Mouse (Mus musculus) heart, embryonic 10.5 days (tissue): ENCODE results near the gene Tmem175. TPM values are rescaled to one million over a fixed set of nuclear protein-coding genes. Genes with fewer than 3 reads are reported as not detected.
A peak's percentile ranks its signal among the peaks of the same experiment; 100 is the strongest.

ENCODE experiments used
- DNase-seq: peaks from one replicate; pipeline ENCODE4 v3.0.0-alpha.2; 2017; ENCODE audit warnings: low spot score
- H3K27ac ChIP-seq: fragments of 300-500 bp; sonication (generic); 2 replicates; pipeline ENCODE4 v1.5.1; 2016; ENCODE audit warnings: mild to moderate bottlenecking
- H3K27me3 ChIP-seq: fragments of 300-500 bp; sonication (generic); 2 replicates; pipeline ENCODE4 v1.6.1; 2016; ENCODE audit warnings: mild to moderate bottlenecking; ENCODE audit not compliant: poor library complexity, insufficient read depth, severe bottlenecking
- H3K36me3 ChIP-seq: fragments of 300-500 bp; sonication (generic); 2 replicates; pipeline ENCODE4 v1.6.1; 2016; ENCODE audit warnings: mild to moderate bottlenecking, moderate library complexity
- H3K4me1 ChIP-seq: fragments of 300-500 bp; sonication (generic); 2 replicates; pipeline ENCODE4 v1.6.1; 2016; ENCODE audit warnings: mild to moderate bottlenecking
- H3K4me3 ChIP-seq: fragments of 300-500 bp; sonication (generic); 2 replicates; pipeline ENCODE4 v1.5.1; 2016; ENCODE audit warnings: mild to moderate bottlenecking, moderate library complexity
- H3K9me3 ChIP-seq: fragments of 300-500 bp; sonication (generic); 2 replicates; pipeline ENCODE4 v1.6.1; 2016; ENCODE audit warnings: mild to moderate bottlenecking, moderate library complexity
- WGBS: fragments of 180-500 bp; shearing (Covaris S2); methylation state at CpG from one replicate; pipeline ENCODE4 v1.1.7; 2016; 5-methylcytosine and 5-hydroxymethylcytosine counted together
- polyA plus RNA-seq: library from polyadenylated mRNA; unstranded; fragments of >200 nt; fragmentation: Nextera tagmentation; extraction: Ambion mirVana; gene quantifications from 2 replicates; pipeline ENCODE4 v1.2.1, GENCODE M21; 2016

The Tmem175 gene
- polyA plus RNA-seq, 1 experiment from 2014 or later = 20.3 TPM

- Histone ChIP-seq H3K27ac (no peak overlapping the region), H3K4me1 (peaks cover 3% of the 10 kb centered on the region; the same call in 1 of the 2 replicates), H3K9me3 (no peaks in the 10 kb centered on the region), H3K36me3 (peaks cover 65% of the 10 kb centered on the region), H3K27me3 (no peaks in the 10 kb centered on the region), H3K4me3 (no peak overlapping the region)
- WGBS = 89% methylated on average over 9 of the region's 9 CpGs
- DNase-seq = peak; percentile 61
These were observed 16.2 kb downstream of the Tmem175 start for GRCm38 (mm10) chr5:108645651-108646342.

- H3K4me3 ChIP-seq = no peak overlapping the region
- no peaks in the 10 kb centered on the region for H3K9me3 ChIP-seq
- peaks cover 69% of the 10 kb centered on the region for H3K36me3 ChIP-seq
- H3K4me1 ChIP-seq = peaks cover 3% of the 10 kb centered on the region; the same call in 1 of the 2 replicates
- 93% methylated on average over 3 of the region's 3 CpGs for WGBS
- no peaks in the 10 kb centered on the region for H3K27me3 ChIP-seq
- no peak for DNase-seq
- no peak overlapping the region for H3K27ac ChIP-seq
These were observed 16.7 kb downstream of the Tmem175 start for GRCm38 (mm10) chr5:108646343-108646660.

DNA sequence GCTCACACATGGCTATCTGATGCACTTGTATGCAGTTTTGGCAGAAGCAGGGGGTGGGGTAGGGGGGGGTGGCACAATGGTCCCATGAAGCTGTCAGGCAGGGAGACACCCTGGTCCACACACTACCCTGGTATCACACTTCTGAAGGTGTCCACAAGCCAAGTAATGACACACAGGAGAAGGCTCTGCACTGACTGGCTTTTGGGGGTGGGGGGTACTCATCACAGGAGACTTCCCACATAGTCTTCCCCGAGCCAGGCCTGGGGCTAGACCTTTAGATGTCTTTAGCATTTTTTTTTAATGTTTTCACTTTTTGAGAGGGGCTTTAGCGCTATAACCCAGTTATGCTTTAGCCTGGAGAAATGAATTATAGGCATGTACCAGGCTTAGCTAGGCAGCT lies 17.7 kb downstream of the Tmem175 start:
- no peaks in the 10 kb centered on the region for H3K27me3 ChIP-seq
- 89% methylated on average over 2 of the region's 2 CpGs for WGBS
- no peak overlapping the region for H3K4me3 ChIP-seq
- DNase-seq = peak; percentile 48
- no peaks in the 10 kb centered on the region for H3K9me3 ChIP-seq
- peaks cover 73% of the 10 kb centered on the region for H3K36me3 ChIP-seq
- no peak overlapping the region for H3K27ac ChIP-seq
- H3K4me1 ChIP-seq = peaks cover 3% of the 10 kb centered on the region; the same call in 1 of the 2 replicates

- peaks cover 79% of the 10 kb centered on the region for H3K36me3 ChIP-seq
- no peak overlapping the region for H3K27ac ChIP-seq
- H3K4me1 ChIP-seq = peaks cover 3% of the 10 kb centered on the region; the same call in 1 of the 2 replicates
- no peaks in the 10 kb centered on the region for H3K27me3 ChIP-seq
- DNase-seq = peak; percentile 54
- no peaks in the 10 kb centered on the region for H3K9me3 ChIP-seq
- no peak overlapping the region for H3K4me3 ChIP-seq
- 81% methylated on average over 2 of the region's 2 CpGs for WGBS
These were observed 18.4 kb downstream of the Tmem175 start for GRCm38 (mm10) chr5:108647820-108648465.

DNA sequence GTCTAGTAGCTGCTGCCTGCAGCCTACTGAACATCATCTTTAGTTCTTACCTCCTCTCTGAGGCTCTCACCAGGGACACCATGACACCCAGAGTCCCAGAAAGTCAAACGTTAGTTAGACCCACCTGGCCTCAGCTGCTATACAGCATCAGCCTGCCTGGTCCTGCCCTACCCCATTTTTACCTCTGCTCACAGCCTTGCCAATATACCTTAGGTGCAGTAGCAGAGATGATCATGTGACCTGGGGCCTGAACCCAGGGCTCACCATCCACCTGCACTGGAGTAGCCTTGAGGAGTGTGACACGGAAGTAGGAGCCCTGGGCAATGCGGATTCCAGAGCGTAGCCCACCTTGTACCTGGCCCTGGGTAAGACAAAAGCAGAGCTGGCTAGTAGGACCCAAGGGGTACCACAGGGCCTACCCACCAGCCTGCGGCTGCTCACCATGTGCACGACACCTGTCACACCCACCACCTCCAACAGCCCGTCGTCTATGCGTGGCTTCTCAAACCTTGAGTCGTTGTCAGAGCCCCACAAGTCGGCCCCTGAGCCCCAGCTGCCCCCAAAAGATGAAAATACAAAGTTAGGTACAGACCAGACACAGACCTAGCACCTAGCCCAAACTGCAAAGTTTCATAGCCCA lies 19.5 kb downstream of the Tmem175 start:
- peak; percentile 31 for DNase-seq
- Histone ChIP-seq H3K36me3 (peaks cover 87% of the 10 kb centered on the region), H3K27me3 (no peaks in the 10 kb centered on the region), H3K4me1 (0 out of 2 replicates have a peak, but pooled peaks cover under 1% of the 10 kb centered on the region), H3K9me3 (no peaks in the 10 kb centered on the region), H3K27ac (no peak overlapping the region), H3K4me3 (no peak overlapping the region)
- 90% methylated on average over 11 of the region's 11 CpGs for WGBS

GRCm38 (mm10) chr5:108650341-108650740 lies 20.8 kb downstream of the Tmem175 start:
- WGBS = 89% methylated on average over 7 of the region's 7 CpGs
- H3K4me1 ChIP-seq = no peaks in the 10 kb centered on the region
- no peaks in the 10 kb centered on the region for H3K27me3 ChIP-seq
- no peak overlapping the region for H3K27ac ChIP-seq
- H3K9me3 ChIP-seq = no peaks in the 10 kb centered on the region
- no peak overlapping the region for H3K4me3 ChIP-seq
- H3K36me3 ChIP-seq = peaks cover 88% of the 10 kb centered on the region
- peak; percentile 58 for DNase-seq

DNA sequence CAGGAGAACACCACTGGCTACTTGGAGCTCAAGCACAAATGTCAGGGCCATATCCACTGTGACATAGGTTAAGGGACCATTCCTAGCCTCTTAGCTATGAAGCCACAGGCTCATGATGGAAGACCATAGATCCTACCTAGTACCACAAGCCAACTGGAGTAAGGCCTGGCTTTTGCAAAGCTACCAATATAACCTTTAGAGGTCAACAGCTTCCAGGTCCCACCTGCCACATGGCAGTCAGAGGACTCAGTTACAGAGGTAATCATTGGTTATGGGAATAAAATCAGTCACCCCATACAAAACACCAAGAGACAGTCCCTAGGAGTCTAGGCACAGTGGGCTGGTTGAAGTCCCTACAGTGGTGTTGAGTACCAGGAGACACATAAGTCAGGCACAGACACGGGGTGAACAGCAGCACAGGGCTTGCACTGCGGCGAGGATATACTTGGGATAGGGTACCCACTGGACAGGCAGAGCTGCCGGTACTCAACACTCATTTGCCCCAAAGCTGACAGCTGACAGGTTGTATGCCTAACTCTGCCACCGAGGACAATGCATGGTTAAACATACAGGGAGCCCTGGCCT lies 21.7 kb downstream of the Tmem175 start:
- Histone ChIP-seq H3K36me3 (peaks cover 88% of the 10 kb centered on the region), H3K27me3 (no peaks in the 10 kb centered on the region), H3K4me3 (no peak overlapping the region), H3K9me3 (no peaks in the 10 kb centered on the region), H3K27ac (no peak overlapping the region), H3K4me1 (no peaks in the 10 kb centered on the region)
- 75% methylated on average over 5 of the region's 5 CpGs for WGBS
- peak; percentile 69 for DNase-seq

DNA sequence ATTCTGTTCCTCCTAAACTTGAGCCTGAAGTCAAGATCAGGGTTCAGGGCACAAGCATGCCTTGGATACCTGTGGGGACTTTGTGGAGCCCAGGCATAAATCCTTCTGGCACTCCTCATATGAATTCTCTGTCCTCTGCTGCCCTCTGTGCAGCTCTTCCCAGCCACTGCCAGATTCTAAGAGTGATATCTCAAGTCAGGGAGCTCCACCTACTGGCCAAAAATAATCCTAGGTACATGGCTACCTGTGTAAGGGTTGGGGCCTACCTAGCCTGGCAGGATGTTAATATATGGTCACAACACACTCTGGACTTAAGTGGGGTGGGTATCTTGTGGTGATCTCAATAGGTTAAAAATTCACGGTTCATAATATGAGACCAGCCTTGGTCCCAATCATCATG lies 22.3 kb downstream of the Tmem175 start:
- no peak overlapping the region for H3K4me3 ChIP-seq
- H3K9me3 ChIP-seq = no peaks in the 10 kb centered on the region
- no peak overlapping the region for H3K27ac ChIP-seq
- peaks cover 88% of the 10 kb centered on the region for H3K36me3 ChIP-seq
- no peaks in the 10 kb centered on the region for H3K4me1 ChIP-seq
- WGBS = 53% methylated on average over 1 of the region's 1 CpGs
- H3K27me3 ChIP-seq = no peaks in the 10 kb centered on the region
- DNase-seq = peak; percentile 70

- Histone ChIP-seq H3K27me3 (no peaks in the 10 kb centered on the region), H3K36me3 (peaks cover 85% of the 10 kb centered on the region), H3K4me1 (no peaks in the 10 kb centered on the region), H3K9me3 (no peaks in the 10 kb centered on the region), H3K27ac (no peak overlapping the region), H3K4me3 (no peak overlapping the region)
- DNase-seq = peak; percentile 71
- 88% methylated on average over 6 of the region's 6 CpGs for WGBS
These were observed 23.8 kb downstream of the Tmem175 start for GRCm38 (mm10) chr5:108653341-108653740.

DNA sequence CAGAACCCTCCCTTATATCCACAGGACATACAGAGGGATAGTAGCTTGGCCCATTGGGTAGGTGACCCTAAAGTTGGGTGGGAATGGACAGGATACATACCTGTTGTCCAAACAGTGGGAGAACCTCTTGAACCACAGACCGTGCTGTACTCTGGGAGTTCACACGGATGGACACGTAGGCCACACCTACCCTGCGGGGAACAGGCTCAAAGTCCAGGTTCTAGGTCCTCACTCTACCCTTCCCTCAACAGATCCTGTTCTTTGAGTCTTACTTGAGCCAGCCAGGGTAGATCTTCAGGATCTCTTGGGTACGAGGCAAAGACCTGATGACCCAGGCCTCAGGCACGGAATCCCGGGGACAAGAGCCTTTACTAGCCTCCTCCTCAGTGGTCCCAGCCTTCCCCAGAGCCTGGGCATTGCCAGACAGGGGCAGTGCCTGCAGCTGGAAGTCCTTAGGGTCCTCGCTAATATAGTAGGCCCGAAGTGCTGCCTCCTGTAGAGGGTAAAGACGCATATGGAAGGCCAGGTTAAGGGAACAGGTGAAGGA lies 24.9 kb downstream of the Tmem175 start:
- Histone ChIP-seq H3K27ac (no peak overlapping the region), H3K4me3 (no peak overlapping the region), H3K9me3 (no peaks in the 10 kb centered on the region), H3K36me3 (peaks cover 73% of the 10 kb centered on the region), H3K4me1 (peaks cover 2% of the 10 kb centered on the region), H3K27me3 (no peaks in the 10 kb centered on the region)
- WGBS = 90% methylated on average over 10 of the region's 10 CpGs
- peak; percentile 68 for DNase-seq

DNA sequence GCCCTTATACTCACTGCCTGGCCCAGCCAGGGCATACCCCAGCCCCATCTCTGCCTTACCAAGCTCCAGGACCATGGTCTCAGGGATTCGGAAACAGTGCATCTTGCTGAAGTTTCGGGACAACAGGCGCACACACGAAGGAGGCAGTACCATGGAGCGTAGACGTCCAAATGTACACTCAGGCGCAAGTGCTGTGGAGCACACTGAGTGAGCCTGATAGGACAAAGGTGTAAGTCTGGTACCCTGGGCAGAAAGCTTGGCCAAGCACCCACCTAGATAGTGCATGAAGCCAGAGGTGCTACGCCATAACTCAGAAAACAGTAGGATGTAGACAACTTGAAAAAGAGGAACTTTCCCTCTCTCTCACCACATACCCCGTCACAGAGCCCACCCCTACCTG lies 25.8 kb downstream of the Tmem175 start:
- WGBS = 93% methylated on average over 9 of the region's 9 CpGs
- Histone ChIP-seq H3K4me3 (no peak overlapping the region), H3K27ac (no peak overlapping the region), H3K9me3 (no peaks in the 10 kb centered on the region), H3K36me3 (peaks cover 65% of the 10 kb centered on the region), H3K4me1 (peaks cover 8% of the 10 kb centered on the region), H3K27me3 (no peaks in the 10 kb centered on the region)
- DNase-seq = peak; percentile 36

DNA sequence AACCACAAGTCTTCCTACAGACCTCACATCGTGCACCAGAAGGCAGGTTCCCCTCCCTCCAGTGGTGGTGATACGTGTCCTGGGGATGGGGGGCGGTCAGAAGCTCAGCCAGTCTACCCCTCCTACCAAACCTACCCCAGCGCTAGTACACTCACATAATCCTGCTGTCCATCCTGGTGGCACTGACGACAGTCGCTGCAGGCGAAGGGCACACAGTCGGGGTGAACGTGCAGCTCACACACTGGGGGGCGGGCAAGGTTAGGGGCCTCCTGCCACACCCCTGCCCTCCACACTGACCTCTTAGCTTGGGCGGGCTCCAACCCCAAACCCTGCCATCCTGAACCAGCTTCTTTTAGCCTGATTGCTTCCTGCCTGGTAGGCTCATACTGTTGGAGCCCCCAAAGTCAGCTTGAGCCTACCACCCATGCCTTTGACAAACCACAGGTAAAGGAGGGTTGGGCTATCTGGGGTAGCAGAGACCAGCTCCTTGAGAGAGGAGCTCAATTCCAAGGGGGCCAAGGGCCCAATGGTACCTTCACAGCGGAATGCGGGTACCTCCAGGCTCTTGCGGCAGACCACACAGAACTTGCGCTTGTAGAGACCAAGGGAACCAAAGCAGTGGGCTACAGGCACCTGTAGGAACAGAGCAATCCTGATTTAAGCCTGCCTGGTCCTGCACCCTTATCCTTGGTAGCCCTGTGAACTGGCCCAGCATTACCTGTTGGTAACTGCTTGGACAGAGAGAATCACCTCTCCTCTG lies 26.5 kb downstream of the Tmem175 start:
- WGBS = 89% methylated on average over 15 of the region's 15 CpGs
- no peaks in the 10 kb centered on the region for H3K27me3 ChIP-seq
- DNase-seq = peak; percentile 66
- peaks cover 62% of the 10 kb centered on the region for H3K36me3 ChIP-seq
- no peak overlapping the region for H3K27ac ChIP-seq
- H3K4me1 ChIP-seq = peaks cover 8% of the 10 kb centered on the region
- no peak overlapping the region for H3K4me3 ChIP-seq
- no peaks in the 10 kb centered on the region for H3K9me3 ChIP-seq
